Mouse (Mus musculus) adrenal gland, postnatal 36 days (tissue): ENCODE results near the gene Adamts20. TPM values are rescaled to one million over a fixed set of nuclear protein-coding genes. Genes with fewer than 3 reads are reported as not detected.
A peak's percentile ranks its signal among the peaks of the same experiment; 100 is the strongest.
"Not testable (repeated sequence)": the region's sequence is repeated elsewhere in the genome, so short reads cannot be mapped to it uniquely, and the experiment has no call there.

ENCODE experiments used
- DNase-seq, 2 experiments: peaks; one replicate each; pipeline ENCODE4 v3.0.0; 2021; ENCODE audit warnings: mixed read lengths in 1 of 2
- long read RNA-seq, 2 experiments: library from polyadenylated mRNA; stranded (forward); transcript quantifications; one replicate each; pipeline ENCODE4 v2.0.0; 2021; ENCODE audit warnings: borderline sequencing depth in 2 of 2
- total RNA-seq, 2 experiments: library from RNA; stranded (reverse); gene quantifications; 2 replicates each; pipeline ENCODE4 v1.2.3; 2021

Gene Adamts20
- total RNA-seq, result 1 to 10 TPM; 1.7 to 4.3 TPM
- long read RNA-seq, experiment 1, result 0 reads
- long read RNA-seq, experiment 2, partial matches to known transcripts, result 0 of 1 reads
- long read RNA-seq, experiment 2, other reads (novel, unspliced or antisense), result 0 of 1 reads

GRCm38 (mm10) chr15:94465318-94465717, at the start of gene Adamts20:
TSS of gene Adamts20 (minus strand) at chr15:94465418.
- no peak for DNase-seq

GRCm38 (mm10) chr15:94503451-94504215, 38.4 kb upstream of the Adamts20 start:
- no peak for DNase-seq

- no peak for DNase-seq
Measured at GRCm38 (mm10) chr15:94499260-94499659, 34.0 kb upstream of the Adamts20 start.

- DNase-seq, result no peak
Measured at GRCm38 (mm10) chr15:94495936-94496335, 30.7 kb upstream of the Adamts20 start.

GRCm38 (mm10) chr15:94494445-94494844, 29.2 kb upstream of the Adamts20 start:
- DNase-seq, result no peak

GRCm38 (mm10) chr15:94489433-94489832, 24.2 kb upstream of the Adamts20 start:
- no peak for DNase-seq

GRCm38 (mm10) chr15:94488028-94488427, 22.8 kb upstream of the Adamts20 start:
- not testable (repeated sequence) for DNase-seq

GRCm38 (mm10) chr15:94482555-94482954, 17.3 kb upstream of the Adamts20 start:
- DNase-seq, result no peak

GRCm38 (mm10) chr15:94480792-94481191, 15.6 kb upstream of the Adamts20 start:
- no peak for DNase-seq

- DNase-seq, result no peak
Measured at GRCm38 (mm10) chr15:94480248-94480647, 15.0 kb upstream of the Adamts20 start.

GRCm38 (mm10) chr15:94479513-94480136, 14.4 kb upstream of the Adamts20 start:
- DNase-seq, result no peak

- DNase-seq, result no peak
Measured at GRCm38 (mm10) chr15:94478706-94479105, 13.5 kb upstream of the Adamts20 start.

GRCm38 (mm10) chr15:94477287-94477686, 12.1 kb upstream of the Adamts20 start:
- DNase-seq, result no peak

GRCm38 (mm10) chr15:94475975-94476374, 10.8 kb upstream of the Adamts20 start:
- DNase-seq, result no peak

- no peak for DNase-seq
Measured at GRCm38 (mm10) chr15:94470361-94470760, 5.1 kb upstream of the Adamts20 start.

- no peak for DNase-seq
Measured at GRCm38 (mm10) chr15:94464881-94465280, 337 bp downstream of the Adamts20 start.

GRCm38 (mm10) chr15:94463251-94463650, 2.0 kb downstream of the Adamts20 start:
- peak; percentile 46 to 56 for DNase-seq

GRCm38 (mm10) chr15:94462206-94462605, 3.0 kb downstream of the Adamts20 start:
- peak; percentile 8 to 9 for DNase-seq

- DNase-seq, result no peak
Measured at GRCm38 (mm10) chr15:94461166-94461565, 4.1 kb downstream of the Adamts20 start.

- DNase-seq, result peak; percentile 5 to 21
Measured at GRCm38 (mm10) chr15:94457636-94458390, 7.4 kb downstream of the Adamts20 start.

- no peak for DNase-seq
Measured at GRCm38 (mm10) chr15:94452848-94453247, 12.4 kb downstream of the Adamts20 start.

- DNase-seq, result no peak
Measured at GRCm38 (mm10) chr15:94451600-94451999, 13.6 kb downstream of the Adamts20 start.
